Mouse (Mus musculus) liver, embryonic 11.5 days (tissue): ENCODE results near the gene E2f1. TPM values are rescaled to one million over a fixed set of nuclear protein-coding genes. Genes with fewer than 3 reads are reported as not detected.

Source experiments
- ATAC-seq: fragments of 200-750 bp; cut with Nextera tagmentation; replicated peaks from 2 replicates; pipeline ENCODE4 v1.8.0; 2017; ENCODE audit warnings: moderate number of reproducible peaks, mild to moderate bottlenecking, moderate TSS enrichment, moderate library complexity; ENCODE audit not compliant: low FRiP score
- DNase-seq: peaks from one replicate; pipeline ENCODE4 v3.0.0-alpha.2; 2017; ENCODE audit warnings: low spot score
- H3K27ac ChIP-seq: fragments of 300-500 bp; sonication (generic); 2 replicates; pipeline ENCODE4 v1.5.1; 2014; ENCODE audit warnings: mild to moderate bottlenecking, low read depth, low read length, control low read depth
- H3K27me3 ChIP-seq: fragments of 300-500 bp; sonication (generic); replicated peaks from 2 replicates; pipeline ENCODE4 v1.6.1; 2014; ENCODE audit warnings: low read length, mixed read lengths; ENCODE audit not compliant: control insufficient read depth, insufficient read depth
- H3K36me3 ChIP-seq: fragments of 300-500 bp; sonication (generic); 2 replicates; pipeline ENCODE4 v1.6.1; 2014; ENCODE audit warnings: mild to moderate bottlenecking, low read length, moderate library complexity, mixed read lengths; ENCODE audit not compliant: control insufficient read depth, insufficient read depth
- H3K4me1 ChIP-seq: fragments of 300-500 bp; sonication (generic); replicated peaks from 2 replicates; pipeline ENCODE4 v1.6.1; 2014; ENCODE audit warnings: low read length, mixed read lengths; ENCODE audit not compliant: control insufficient read depth, insufficient read depth
- H3K4me2 ChIP-seq: fragments of 300-500 bp; sonication (generic); 2 replicates; pipeline ENCODE4 v1.6.1; 2014; ENCODE audit warnings: mild to moderate bottlenecking, control low read depth, moderate library complexity
- H3K4me3 ChIP-seq: fragments of 300-500 bp; sonication (generic); 2 replicates; pipeline ENCODE4 v1.5.1; 2014; ENCODE audit warnings: low read depth, low read length, control low read depth
- H3K9ac ChIP-seq: fragments of 300-500 bp; sonication (generic); 2 replicates; pipeline ENCODE4 v1.6.1; 2014; ENCODE audit warnings: low read depth, low read length, control low read depth
- H3K9me3 ChIP-seq: fragments of 300-500 bp; sonication (generic); 2 replicates; pipeline ENCODE4 v1.6.1; 2016; ENCODE audit warnings: low read length, inconsistent platforms, mixed read lengths; ENCODE audit not compliant: control insufficient read depth
- WGBS: fragments of 180-500 bp; shearing (Covaris S2); extraction: QIAGEN DNeasy Blood & Tissue Kit; methylation state at CpG from one replicate; pipeline ENCODE4 v1.1.7; 2014; 5-methylcytosine and 5-hydroxymethylcytosine counted together
- polyA plus RNA-seq: library from polyadenylated mRNA; unstranded; fragments of >200 nt; fragmentation: Nextera tagmentation; extraction: Ambion mirVana; gene quantifications from 2 replicates; pipeline ENCODE4 v1.2.1, GENCODE M21; 2014

The E2f1 gene
- polyA plus RNA-seq, 1 experiment from 2014 or later: 14.0 TPM

DNA sequence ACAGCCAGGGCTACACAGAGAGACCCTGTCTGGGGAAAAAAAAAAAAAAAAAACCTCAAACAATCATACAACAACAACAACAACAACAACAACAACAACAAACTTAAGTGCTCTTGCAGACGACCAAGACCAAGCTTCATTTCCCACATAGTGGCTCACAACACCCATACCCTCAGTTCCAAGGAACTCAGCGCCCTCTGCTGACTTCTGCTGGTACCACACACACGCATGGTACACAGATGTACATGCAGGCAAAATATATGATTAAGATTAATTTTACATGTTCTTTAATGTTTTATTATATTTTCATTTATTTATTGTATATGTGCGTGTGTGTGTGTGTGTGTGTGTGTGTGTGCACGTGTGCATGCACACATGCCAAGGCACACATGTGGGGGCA lies 16.7 kb upstream of the E2f1 start:
- ATAC-seq (no peak; the same call in 1 of the 2 replicates), DNase-seq (no peak)
- 71% methylated on average over 5 of the region's 5 CpGs for WGBS

DNA sequence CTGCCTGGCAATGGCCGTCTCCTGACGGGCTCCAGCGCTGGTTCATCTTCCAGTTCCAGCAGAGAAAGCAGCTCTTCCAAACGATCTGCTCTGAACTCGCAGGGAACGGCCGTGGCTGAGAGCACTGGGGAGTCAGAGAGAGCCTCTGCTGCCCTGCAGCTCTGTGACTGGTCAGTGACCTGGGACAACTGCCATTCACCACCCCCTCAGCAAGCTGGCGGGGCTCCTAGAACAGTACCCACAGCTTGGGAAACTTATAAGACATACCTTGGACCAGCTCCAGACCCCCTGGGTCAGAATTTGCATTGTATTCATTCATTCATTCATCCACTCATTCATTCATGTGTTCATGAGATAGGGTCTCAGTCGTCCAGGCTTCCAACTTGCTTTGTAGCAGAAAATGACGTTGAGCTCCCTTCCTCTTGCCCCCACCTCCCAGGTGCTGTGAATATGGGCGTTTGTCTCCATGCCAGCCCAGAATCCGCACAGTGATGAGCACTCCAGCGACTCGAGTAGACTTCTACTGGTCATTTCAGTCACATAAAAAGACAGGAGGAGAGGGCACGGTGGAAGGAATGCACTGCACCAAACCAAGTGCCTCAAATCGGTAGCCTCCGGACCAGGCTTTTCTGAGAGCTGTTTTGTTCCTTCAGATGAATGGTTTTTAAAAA lies 15.4 kb upstream of the E2f1 start:
- ATAC-seq (no peak), DNase-seq (no peak)
- Histone ChIP-seq H3K4me3 (no peak overlapping the region), H3K36me3 (no peaks in the 10 kb centered on the region), H3K27me3 (no peaks in the 10 kb centered on the region), H3K4me2 (no peak overlapping the region), H3K9me3 (no peaks in the 10 kb centered on the region), H3K9ac (no peak overlapping the region), H3K27ac (no peak overlapping the region), H3K4me1 (peaks cover 19% of the 10 kb centered on the region)
- 72% methylated on average over 17 of the region's 17 CpGs for WGBS

More for the DNA sequence above, 16.7 kb upstream of the E2f1 start:
- Histone ChIP-seq H3K9ac (no peak overlapping the region), H3K4me1 (peaks cover 19% of the 10 kb centered on the region), H3K4me2 (no peak overlapping the region), H3K4me3 (no peak overlapping the region), H3K36me3 (no peaks in the 10 kb centered on the region), H3K27ac (no peak overlapping the region), H3K9me3 (no peaks in the 10 kb centered on the region), H3K27me3 (no peaks in the 10 kb centered on the region)

DNA sequence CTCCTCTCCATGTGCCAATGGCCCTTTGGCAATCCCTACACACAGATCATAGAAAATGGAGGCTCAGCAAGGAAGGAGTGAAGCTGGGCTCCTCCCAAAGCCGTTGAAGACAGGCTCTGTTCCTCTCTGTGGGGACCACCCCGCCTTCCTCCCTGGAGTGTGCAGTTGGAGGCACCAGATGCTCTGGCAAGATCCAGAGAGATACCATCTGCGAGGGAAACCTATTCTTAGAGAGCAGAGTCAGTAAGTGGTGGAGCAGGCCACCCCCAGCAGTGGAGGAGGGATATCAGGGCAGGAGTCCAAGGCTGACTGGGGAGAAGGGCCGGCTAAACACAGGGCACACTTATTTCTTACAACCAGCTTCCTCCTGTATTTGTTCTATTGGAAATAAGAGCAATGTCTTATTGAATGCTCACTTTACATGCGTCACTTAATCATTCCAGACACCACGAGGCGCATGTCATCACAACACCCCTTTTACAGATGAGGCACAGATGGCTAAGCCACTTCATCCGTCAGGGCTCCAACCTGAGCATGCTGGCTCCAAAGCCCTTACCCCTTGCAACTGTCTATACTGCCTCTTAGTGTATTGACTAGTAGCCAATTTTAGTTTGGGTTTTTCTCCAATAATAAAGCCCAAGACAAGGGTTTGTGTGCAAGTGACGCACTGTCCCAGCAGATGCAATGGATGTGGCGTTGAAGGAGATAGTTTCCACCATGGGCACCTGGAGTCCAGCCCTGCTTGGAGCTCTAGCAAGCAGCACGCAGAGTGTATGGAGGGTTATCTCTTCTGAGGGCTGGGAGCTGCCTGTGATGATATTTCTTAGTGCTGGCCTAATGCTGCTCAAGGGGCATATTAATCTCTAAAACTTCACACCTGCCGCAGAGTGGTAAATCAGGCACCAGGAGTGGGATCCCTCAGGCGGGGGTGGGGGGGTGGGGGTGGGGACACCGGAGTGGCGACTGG lies 14.5 kb upstream of the E2f1 start:
- peak; percentile 58; the same call in 1 of the 2 replicates for ATAC-seq
- H3K27me3 ChIP-seq: no peaks in the 10 kb centered on the region
- no peak overlapping the region for H3K4me3 ChIP-seq
- WGBS: 59% methylated on average over 15 of the region's 15 CpGs
- no peaks in the 10 kb centered on the region for H3K36me3 ChIP-seq
- H3K4me1 ChIP-seq: peaks cover 19% of the 10 kb centered on the region
- H3K9ac ChIP-seq: no peak overlapping the region
- H3K9me3 ChIP-seq: no peaks in the 10 kb centered on the region
- no peak overlapping the region for H3K4me2 ChIP-seq
- H3K27ac ChIP-seq: peak overlapping the region; percentile 39; the same call in 1 of the 2 replicates
- no peak for DNase-seq

DNA sequence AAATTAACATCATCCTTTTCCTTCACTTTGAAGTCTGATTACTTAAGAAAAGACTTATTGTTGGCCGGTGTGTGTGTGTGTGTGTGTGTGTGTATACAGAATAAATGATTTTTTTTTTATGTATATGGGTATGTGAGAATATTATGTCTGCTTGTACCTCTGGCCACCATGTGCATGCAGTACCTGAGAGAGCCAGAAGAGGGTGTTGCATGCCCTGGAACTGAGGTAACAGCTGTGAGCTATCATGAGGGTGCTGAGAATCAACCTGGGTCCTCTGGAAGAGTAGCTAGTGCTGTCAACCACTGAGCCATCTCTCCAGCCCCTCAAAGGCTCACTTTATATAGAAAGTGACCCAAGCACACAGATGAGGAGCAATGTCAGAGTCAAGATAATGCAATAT lies 11.7 kb upstream of the E2f1 start:
- no peak overlapping the region for H3K4me2 ChIP-seq

DNA sequence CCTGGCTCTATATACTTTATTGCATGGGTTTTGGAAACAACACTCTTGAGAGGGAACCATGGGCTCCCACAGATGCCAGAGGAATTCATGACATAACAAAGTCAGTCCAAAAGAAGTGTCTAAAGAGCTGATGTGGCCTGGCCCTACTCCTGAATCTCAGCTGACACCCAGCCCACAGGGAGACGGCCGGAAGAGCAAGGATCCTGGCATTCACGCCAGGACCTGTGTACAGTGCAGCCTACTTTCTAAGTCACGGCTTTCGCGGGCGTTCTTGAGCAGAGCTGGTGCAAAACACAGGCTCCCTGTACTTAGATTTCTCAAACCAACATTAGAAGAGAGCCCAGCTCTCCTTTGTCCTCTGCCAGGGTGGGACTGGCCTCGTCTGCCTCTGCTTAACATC lies 10.9 kb upstream of the E2f1 start:
- Histone ChIP-seq H3K4me2 (no peak overlapping the region), H3K36me3 (no peaks in the 10 kb centered on the region), H3K9me3 (no peaks in the 10 kb centered on the region), H3K27ac (no peak overlapping the region), H3K4me1 (peaks cover 19% of the 10 kb centered on the region), H3K9ac (no peak overlapping the region), H3K27me3 (no peaks in the 10 kb centered on the region), H3K4me3 (no peak overlapping the region)
- DNase-seq (no peak), ATAC-seq (no peak)
- WGBS: 84% methylated on average over 8 of the region's 8 CpGs

More for the DNA sequence above, 11.7 kb upstream of the E2f1 start:
- no peak for ATAC-seq
- Histone ChIP-seq H3K4me1 (peaks cover 19% of the 10 kb centered on the region), H3K36me3 (no peaks in the 10 kb centered on the region), H3K27me3 (no peaks in the 10 kb centered on the region), H3K9ac (no peak overlapping the region), H3K4me3 (no peak overlapping the region), H3K9me3 (no peaks in the 10 kb centered on the region), H3K27ac (no peak overlapping the region)
- DNase-seq: no peak
- WGBS: 88% methylated on average over 1 of the region's 1 CpGs

DNA sequence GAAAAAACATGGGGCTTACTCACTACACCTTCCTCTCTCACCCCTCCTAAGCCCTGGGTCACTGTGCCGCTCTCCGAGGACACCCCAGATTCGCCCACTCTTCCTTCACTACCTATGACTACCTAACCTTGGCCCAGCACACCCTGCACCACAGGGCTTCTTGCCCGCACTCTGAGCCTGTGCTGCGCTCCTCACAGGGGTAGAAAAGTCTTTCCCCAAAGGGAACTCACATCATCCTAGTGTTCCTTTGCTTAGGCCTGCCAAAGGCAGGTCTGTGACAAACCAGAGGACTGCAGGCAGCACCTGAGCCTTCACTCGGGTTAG lies 8.0 kb upstream of the E2f1 start:
- H3K27me3 ChIP-seq: no peaks in the 10 kb centered on the region
- no peak overlapping the region for H3K27ac ChIP-seq
- H3K4me3 ChIP-seq: no peak overlapping the region
- ATAC-seq (no peak), DNase-seq (no peak)
- no peaks in the 10 kb centered on the region for H3K36me3 ChIP-seq
- no peak overlapping the region for H3K4me2 ChIP-seq
- no peaks in the 10 kb centered on the region for H3K9me3 ChIP-seq
- 91% methylated on average over 6 of the region's 6 CpGs for WGBS
- H3K4me1 ChIP-seq: 0 out of 2 replicates have a peak, but pooled peaks cover under 1% of the 10 kb centered on the region
- H3K9ac ChIP-seq: no peak overlapping the region

DNA sequence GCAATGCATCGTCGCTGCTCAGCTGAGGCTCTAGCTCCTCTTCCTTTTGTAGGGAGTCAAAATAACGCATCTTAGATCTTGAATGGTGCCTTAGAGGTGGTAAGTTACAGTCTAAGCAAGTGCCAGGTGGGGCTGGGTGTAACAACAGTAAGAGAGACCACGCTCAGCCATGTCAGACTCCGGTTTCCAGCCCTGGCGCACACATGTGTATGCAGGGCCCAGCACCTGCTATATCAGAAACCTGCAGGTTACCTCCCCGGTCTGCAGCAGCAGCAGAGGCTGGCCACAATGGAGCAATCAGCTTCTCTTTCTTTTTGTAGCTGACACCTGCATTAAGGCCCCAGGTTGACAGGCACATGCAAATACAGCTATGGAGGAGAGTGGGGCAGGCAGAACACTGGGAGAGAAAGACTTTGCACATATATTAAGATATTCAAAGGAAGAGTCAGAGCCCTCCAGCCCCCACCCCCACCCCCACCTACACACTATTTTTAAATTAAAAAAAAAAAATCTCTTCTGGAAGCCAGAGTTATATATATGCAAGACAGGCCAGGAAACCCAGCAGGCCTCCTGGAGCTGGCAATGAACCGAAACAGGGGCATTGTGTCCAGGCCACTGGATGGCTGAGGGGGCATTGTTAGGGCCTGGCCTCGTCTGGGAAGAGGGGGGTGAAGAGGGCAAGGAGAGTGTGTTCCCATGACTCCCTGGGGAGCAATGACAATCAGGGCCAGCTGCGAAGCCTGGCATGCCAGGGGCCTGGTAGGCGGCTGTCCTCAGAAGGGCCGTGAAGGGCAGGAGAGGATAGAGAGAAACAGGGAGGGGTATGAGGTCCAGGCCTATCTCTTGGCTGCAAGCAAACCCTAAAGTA lies 7.4 kb upstream of the E2f1 start:
- H3K9me3 ChIP-seq: no peaks in the 10 kb centered on the region
- no peaks in the 10 kb centered on the region for H3K4me1 ChIP-seq
- H3K4me2 ChIP-seq: no peak overlapping the region
- ATAC-seq (no peak), DNase-seq (no peak)
- no peak overlapping the region for H3K9ac ChIP-seq
- WGBS: 67% methylated on average over 12 of the region's 12 CpGs
- no peak overlapping the region for H3K4me3 ChIP-seq
- H3K27ac ChIP-seq: no peak overlapping the region
- H3K27me3 ChIP-seq: no peaks in the 10 kb centered on the region
- no peaks in the 10 kb centered on the region for H3K36me3 ChIP-seq

DNA sequence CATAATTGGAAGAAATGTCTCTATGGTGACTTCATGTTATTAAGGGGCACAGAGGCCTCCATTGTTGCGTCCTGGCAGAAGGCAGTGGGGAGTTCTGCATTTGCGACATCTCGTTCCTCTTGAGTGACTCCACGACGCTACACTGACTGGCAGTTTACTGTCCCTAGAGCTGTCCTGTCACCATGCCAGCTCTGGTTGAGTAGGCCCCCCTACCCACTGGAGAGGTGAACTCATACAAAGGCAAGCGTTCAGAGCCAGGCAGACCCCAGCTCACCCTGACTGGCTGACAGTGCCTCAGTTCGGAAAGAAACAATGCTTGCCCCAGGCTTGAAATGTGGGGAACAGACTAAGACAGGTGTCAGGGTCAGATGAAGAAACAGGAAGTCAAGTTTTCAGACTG lies 4.6 kb upstream of the E2f1 start:
- Histone ChIP-seq H3K9ac (no peak overlapping the region), H3K27ac (no peak overlapping the region), H3K36me3 (no peaks in the 10 kb centered on the region), H3K4me1 (peaks cover 14% of the 10 kb centered on the region), H3K27me3 (no peaks in the 10 kb centered on the region), H3K9me3 (no peaks in the 10 kb centered on the region), H3K4me2 (no peak overlapping the region), H3K4me3 (no peak overlapping the region)
- ATAC-seq: no peak
- no peak for DNase-seq
- whole genome bisulfite sequencing: 65% methylated on average over 7 of the region's 7 CpGs
